Mouse (Mus musculus): ENCODE data around the gene Slc30a2. TPM values are rescaled to one million over a fixed set of nuclear protein-coding genes. Genes with fewer than 3 reads are reported as not detected.
A peak's percentile ranks its signal among the peaks of the same experiment; 100 is the strongest.

The Slc30a2 gene
- polyA plus RNA-seq, 1 experiment from 2014 or later: 0.23 TPM

DNA sequence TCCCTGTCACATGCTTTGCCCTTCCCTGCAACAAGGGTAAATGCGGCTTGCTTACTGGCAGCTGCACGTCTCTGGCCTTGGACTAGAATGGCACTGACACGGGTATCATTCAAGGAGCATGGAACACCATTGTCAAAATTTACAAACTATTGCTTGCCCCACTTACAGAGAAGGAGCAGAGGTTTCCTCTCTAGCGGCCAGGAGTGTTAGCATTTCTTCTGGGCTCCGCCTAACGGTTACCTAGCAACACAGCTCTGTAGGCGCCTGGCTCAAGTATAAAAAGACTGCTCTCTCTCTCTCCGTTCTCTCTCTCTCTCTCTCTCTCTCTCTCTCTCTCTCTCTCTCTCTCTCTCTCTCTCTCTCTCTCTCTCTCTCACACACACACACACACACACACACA, 49.6 kb downstream of the Slc30a2 start:
- Histone ChIP-seq H3K4me1 (peaks cover 20% of the 10 kb centered on the region), H3K9ac (no peak overlapping the region), H3K4me2 (no peak overlapping the region), H3K4me3 (no peak overlapping the region), H3K27ac (peak overlapping the region; percentile 48; the same call in 1 of the 2 replicates), H3K36me3 (replicated peaks) (no peaks in the 10 kb centered on the region), H3K27me3 (replicated peaks) (no peaks in the 10 kb centered on the region), H3K9me3 (no peaks in the 10 kb centered on the region)
- WGBS: 11% methylated on average over 8 of the region's 8 CpGs
- ATAC-seq (replicated peaks): no peak

DNA sequence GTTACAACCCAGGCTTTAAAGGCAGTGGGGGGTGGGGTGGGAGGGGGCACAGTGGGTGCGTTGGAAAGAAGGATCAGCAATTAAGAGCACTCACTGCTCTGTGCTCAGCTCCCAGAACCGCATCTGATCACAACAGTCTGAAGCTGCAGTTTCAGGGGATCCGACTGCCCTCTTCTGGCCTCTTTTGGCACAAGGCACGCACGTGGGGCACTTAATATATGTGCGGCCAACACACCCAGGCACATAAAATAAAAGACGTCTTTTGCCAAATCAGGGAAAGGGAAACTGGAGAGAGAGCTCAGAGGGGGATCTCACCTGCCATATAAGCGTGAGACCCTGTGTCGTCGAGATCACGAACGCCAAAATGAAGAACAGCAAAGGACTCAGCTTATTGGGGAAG, 50.0 kb downstream of the Slc30a2 start:
- H3K4me2 ChIP-seq: no peak overlapping the region
- H3K4me3 ChIP-seq: no peak overlapping the region
- no peak for ATAC-seq (replicated peaks)
- H3K4me1 ChIP-seq: peaks cover 20% of the 10 kb centered on the region
- H3K36me3 ChIP-seq (replicated peaks): no peaks in the 10 kb centered on the region
- no peaks in the 10 kb centered on the region for H3K27me3 ChIP-seq (replicated peaks)
- no peaks in the 10 kb centered on the region for H3K9me3 ChIP-seq
- no peak overlapping the region for H3K9ac ChIP-seq
- H3K27ac ChIP-seq: 0 out of 2 replicates have a peak overlapping the region, but pooled peaks have one; percentile 34
- WGBS: 15% methylated on average over 12 of the region's 12 CpGs

DNA sequence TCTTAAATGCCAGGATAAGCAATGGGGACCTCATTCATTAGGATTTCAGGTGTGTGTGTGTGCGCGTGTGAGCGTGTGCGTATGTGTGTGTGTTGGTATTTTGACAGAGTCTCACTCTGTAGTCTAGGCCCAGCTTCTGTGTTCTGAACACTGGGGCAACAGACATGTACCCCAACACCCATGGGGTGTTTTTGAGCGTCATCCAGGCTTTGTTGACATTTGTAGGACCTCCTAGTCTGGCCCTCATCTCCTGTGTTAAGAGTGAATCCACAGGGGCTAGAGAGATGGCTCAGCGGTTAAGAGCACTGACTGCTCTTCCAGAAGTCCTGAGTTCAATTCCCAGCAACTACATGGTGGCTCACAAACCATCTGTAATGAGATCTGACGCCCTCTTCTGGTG, 52.2 kb downstream of the Slc30a2 start:
- Histone ChIP-seq H3K36me3 (replicated peaks) (no peaks in the 10 kb centered on the region), H3K4me2 (peak overlapping the region; percentile 63; the same call in 1 of the 2 replicates), H3K4me1 (peaks cover 26% of the 10 kb centered on the region), H3K4me3 (no peak overlapping the region), H3K27ac (peak overlapping the region; percentile 89), H3K9ac (no peak overlapping the region), H3K9me3 (no peaks in the 10 kb centered on the region), H3K27me3 (replicated peaks) (no peaks in the 10 kb centered on the region)
- ATAC-seq (replicated peaks): no peak
- WGBS: 91% methylated on average over 7 of the region's 7 CpGs

DNA sequence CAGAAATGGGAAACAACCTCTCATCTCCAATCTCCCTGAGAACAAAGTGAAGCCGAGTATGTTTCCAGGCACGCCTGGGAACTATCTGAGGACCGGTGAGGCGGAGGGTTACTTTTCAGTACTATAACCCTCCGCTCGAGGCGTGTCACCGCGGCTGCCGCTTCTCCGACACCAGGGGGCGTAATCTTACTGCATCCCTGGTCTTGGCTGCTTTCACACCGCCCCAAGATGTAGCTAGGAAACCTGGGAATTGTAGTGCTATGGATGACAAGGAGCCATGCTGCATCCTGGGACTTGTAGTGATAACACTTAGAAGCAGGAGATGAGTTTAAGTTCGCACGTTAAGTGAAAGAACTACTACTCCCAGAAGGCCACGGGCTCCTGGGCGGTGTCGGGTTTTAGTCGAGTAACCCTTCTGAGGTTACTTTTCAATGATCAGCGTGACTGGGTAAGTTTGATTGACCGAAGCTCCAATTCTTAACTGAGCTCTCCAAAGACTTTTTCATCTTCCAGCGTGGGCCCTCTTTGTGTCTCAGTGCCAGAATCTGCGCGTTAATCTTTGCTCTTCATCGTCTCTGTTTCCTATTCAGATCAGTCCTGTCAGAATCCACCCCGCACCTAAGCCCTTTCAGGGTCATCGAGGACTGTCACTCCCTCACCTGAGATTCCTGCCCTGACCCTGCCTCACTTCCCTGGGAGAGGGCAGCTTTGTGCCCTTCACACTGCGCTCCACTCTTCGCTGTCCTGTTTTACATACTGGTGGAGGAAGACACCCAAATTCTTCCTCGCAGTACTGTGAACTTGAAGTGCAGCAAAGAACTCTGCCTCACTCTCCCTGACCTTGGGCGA, 53.2 kb downstream of the Slc30a2 start, which contains the start of gene Pafah2:
TSS of gene Pafah2 (plus strand) at position 344 of the 849 bp plus-strand sequence.
- no peaks in the 10 kb centered on the region for H3K27me3 ChIP-seq (replicated peaks)
- peak within 1 kb of the TSS; percentile 51 for H3K4me3 ChIP-seq
- peaks cover 36% of the 10 kb centered on the region for H3K4me1 ChIP-seq
- H3K27ac ChIP-seq: peak within 1 kb of the TSS; percentile 89
- peak within 1 kb of the TSS; percentile 58 for H3K9ac ChIP-seq
- H3K36me3 ChIP-seq (replicated peaks): no peaks in the 10 kb centered on the region
- peak; percentile 97 for ATAC-seq (replicated peaks)
- WGBS: under 1% methylated on average over 31 of the region's 31 CpGs
- no peaks in the 10 kb centered on the region for H3K9me3 ChIP-seq
- H3K4me2 ChIP-seq: peak within 1 kb of the TSS; percentile 90

DNA sequence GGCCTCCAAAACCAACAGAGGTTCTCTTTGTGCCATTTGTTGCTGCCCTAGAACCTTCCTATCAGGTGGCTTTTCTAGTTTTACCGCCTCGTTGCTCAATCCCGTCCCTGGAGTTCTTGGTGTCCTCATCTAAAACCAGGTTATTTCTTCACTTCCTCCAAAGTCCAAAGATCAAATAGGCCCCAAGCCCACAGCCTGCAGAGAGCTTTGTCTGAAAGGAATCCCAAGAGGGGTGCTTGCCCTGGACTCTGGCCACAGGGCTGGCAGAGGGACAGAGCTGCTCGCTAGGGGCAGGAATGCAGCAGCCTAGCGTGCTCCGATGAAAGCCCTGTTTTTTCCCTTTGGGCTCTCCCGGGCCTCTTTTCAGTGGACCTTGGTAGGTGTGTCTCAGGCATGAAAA, 54.1 kb downstream of the Slc30a2 start:
- H3K4me3 ChIP-seq: 0 out of 2 replicates have a peak overlapping the region, but pooled peaks have one; percentile 3
- H3K27ac ChIP-seq: peak overlapping the region; percentile 19; the same call in 1 of the 2 replicates
- H3K36me3 ChIP-seq (replicated peaks): no peaks in the 10 kb centered on the region
- H3K4me2 ChIP-seq: peak overlapping the region; percentile 90
- no peaks in the 10 kb centered on the region for H3K9me3 ChIP-seq
- WGBS: 23% methylated on average over 7 of the region's 7 CpGs
- ATAC-seq (replicated peaks): no peak
- H3K9ac ChIP-seq: no peak overlapping the region
- H3K27me3 ChIP-seq (replicated peaks): no peaks in the 10 kb centered on the region
- peaks cover 45% of the 10 kb centered on the region for H3K4me1 ChIP-seq

DNA sequence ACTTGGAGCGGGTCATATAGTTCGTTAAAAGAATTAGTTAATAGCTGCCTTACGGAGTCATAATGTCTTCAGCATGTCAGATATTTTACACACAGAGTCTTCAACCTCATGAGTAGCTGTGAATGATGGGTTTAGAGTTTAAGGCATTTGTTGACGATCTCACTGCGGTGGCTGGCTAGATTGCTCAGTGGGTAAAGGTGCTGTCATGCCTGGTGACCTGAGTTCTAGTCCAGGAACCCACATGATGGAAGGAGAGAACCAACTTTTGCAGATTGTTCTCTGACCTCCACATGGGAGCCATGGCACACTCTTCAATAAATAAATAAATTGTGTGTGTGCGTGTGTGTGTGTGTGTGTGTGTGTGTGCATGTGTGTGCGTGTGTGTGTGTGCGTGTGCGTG, 54.8 kb downstream of the Slc30a2 start:
- no peak overlapping the region for H3K27ac ChIP-seq
- H3K4me3 ChIP-seq: no peak overlapping the region
- no peaks in the 10 kb centered on the region for H3K36me3 ChIP-seq (replicated peaks)
- ATAC-seq (replicated peaks): no peak
- WGBS: 92% methylated on average over 9 of the region's 9 CpGs
- H3K27me3 ChIP-seq (replicated peaks): no peaks in the 10 kb centered on the region
- peaks cover 42% of the 10 kb centered on the region for H3K4me1 ChIP-seq
- no peaks in the 10 kb centered on the region for H3K9me3 ChIP-seq
- no peak overlapping the region for H3K4me2 ChIP-seq
- no peak overlapping the region for H3K9ac ChIP-seq

DNA sequence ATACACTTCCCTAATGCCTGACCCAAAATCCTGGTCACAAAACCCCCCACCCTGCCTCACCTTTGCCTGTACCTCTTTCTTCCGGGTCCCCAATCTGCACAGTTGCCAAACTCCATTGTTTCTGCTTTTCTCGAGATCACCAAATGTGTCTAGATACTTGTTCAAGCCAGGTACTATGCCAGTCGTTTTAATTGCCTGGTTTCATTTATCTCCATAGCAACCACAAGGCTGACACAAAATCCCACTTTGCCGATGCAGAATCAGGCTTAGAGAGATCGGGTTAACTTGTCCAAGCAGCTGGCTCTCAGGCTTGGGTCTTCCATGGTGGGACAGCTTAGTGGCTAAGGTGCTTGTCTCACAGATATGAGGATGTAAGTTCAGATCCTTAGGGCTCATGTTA, 57.2 kb downstream of the Slc30a2 start:
- H3K9ac ChIP-seq: no peak overlapping the region
- peak overlapping the region; percentile 41 for H3K4me3 ChIP-seq

DNA sequence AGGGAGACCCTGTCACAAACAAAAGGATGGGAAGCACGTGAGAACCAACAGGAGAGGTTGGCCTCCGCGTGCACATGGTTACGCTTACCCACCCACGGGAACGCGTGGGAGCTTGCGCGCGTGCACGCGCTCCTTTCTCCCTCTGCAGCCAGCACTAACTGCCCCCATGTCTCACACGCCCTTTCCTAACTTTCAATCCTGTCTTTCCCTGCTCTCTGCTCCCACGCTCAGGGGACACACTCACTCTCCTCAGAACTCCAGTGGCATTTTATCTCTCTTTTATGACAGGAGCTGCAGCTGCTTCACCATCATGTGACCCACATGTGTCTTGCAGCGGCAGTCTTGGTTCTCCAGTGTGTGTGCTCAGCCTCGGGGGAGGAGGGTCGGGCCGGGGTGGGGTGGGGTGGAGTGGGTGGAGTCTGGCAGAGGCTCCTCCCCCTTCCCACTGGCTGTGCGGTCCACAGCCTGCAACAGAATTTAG, 58.2 kb downstream of the Slc30a2 start:
- H3K4me1 ChIP-seq: peaks cover 48% of the 10 kb centered on the region
- peak overlapping the region; percentile 60 for H3K9ac ChIP-seq
- H3K27me3 ChIP-seq (replicated peaks): no peaks in the 10 kb centered on the region
- 7% methylated on average over 19 of the region's 19 CpGs for WGBS
- peak overlapping the region; percentile 88 for H3K27ac ChIP-seq
- peak overlapping the region; percentile 78 for H3K4me2 ChIP-seq
- H3K4me3 ChIP-seq: peak overlapping the region; percentile 41
- no peaks in the 10 kb centered on the region for H3K9me3 ChIP-seq
- H3K36me3 ChIP-seq (replicated peaks): no peaks in the 10 kb centered on the region
- peak; percentile 85 for ATAC-seq (replicated peaks)

More for the DNA sequence above, 57.2 kb downstream of the Slc30a2 start:
- Histone ChIP-seq H3K27ac (peak overlapping the region; percentile 88), H3K27me3 (replicated peaks) (no peaks in the 10 kb centered on the region), H3K4me2 (peak overlapping the region; percentile 78), H3K4me1 (peaks cover 51% of the 10 kb centered on the region), H3K36me3 (replicated peaks) (no peaks in the 10 kb centered on the region), H3K9me3 (no peaks in the 10 kb centered on the region)
- WGBS: 21% methylated on average over 5 of the region's 5 CpGs
- ATAC-seq (replicated peaks): no peak

DNA sequence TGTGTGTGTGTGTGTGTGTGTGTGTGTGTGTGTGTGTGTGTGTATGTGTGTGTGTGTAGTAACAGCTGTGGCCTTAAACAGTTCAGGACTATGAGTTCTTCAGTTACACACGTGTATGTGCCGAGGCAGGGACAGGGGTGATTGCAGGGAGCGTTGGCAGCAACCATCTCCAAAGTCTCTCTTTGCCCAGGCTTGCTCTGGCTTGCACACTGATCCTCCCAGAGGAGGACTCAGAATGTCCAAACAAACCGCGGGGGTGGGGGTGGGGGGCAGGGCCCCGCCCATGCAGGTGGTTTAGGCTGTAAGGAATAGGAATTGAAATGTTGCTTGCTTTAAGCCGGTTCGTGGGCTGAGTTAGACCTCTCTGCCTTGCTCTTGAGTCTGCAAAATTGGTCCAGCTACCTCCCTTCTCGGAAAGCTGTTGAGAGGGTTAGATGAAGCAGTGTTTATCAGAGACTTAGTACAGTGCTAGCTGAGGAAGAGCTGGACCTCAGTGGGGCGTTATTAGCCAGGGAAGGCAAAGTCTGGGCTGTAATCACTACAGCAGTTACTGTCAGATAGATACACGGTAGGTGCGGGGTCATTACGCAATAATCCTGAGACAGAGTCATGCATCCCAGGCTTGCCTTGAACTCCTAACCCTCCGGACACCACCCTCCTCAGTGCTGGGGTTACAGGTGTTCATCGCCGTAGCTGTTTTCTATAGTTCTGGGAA, 59.0 kb downstream of the Slc30a2 start:
- peaks cover 44% of the 10 kb centered on the region for H3K4me1 ChIP-seq
- H3K4me2 ChIP-seq: peak overlapping the region; percentile 78
- H3K27ac ChIP-seq: peak overlapping the region; percentile 88
- H3K36me3 ChIP-seq (replicated peaks): no peaks in the 10 kb centered on the region
- H3K27me3 ChIP-seq (replicated peaks): no peaks in the 10 kb centered on the region
- peak; percentile 38 for ATAC-seq (replicated peaks)
- peak overlapping the region; percentile 41; the same call in 1 of the 2 replicates for H3K4me3 ChIP-seq
- H3K9ac ChIP-seq: no peak overlapping the region; the same call in 1 of the 2 replicates
- 68% methylated on average over 16 of the region's 16 CpGs for WGBS
- H3K9me3 ChIP-seq: no peaks in the 10 kb centered on the region

DNA sequence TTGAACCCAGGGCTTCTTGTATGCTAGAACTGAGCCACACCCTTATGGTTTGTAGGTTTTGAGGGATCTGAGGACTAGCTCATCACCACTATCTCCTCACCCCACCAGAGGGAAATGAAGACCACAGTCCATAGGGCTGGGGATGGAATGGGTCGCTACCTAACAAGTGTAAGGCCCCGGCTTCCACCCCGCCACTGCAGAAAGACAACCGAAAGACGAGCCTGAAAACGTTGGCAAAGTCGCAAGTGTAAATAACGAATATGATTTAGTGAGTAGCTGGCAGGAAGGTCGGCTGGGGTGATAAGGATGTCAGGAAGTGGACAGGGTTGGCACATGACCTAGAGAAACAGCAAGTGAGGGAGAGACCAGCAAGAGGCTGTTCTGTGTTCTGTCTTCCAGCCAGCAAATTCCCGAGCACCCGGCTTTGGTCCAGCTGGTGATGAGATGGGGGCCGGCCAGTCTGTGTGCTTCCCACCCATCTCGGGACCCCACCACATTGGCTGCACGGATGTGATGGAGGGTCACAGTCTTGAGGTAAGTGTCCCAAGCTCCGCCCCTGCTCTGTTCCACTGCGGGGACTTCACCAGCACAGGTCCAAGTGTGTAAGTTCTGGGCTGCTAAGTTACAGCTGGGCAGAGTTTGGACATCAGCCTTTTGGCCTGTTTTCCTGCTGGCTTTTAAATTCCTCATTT, 59.7 kb downstream of the Slc30a2 start:
- 84% methylated on average over 16 of the region's 16 CpGs for WGBS
- Histone ChIP-seq H3K4me3 (no peak overlapping the region), H3K4me1 (peaks cover 39% of the 10 kb centered on the region), H3K36me3 (replicated peaks) (no peaks in the 10 kb centered on the region), H3K9ac (no peak overlapping the region), H3K9me3 (no peaks in the 10 kb centered on the region), H3K4me2 (no peak overlapping the region), H3K27ac (no peak overlapping the region), H3K27me3 (replicated peaks) (no peaks in the 10 kb centered on the region)
- no peak for ATAC-seq (replicated peaks)

DNA sequence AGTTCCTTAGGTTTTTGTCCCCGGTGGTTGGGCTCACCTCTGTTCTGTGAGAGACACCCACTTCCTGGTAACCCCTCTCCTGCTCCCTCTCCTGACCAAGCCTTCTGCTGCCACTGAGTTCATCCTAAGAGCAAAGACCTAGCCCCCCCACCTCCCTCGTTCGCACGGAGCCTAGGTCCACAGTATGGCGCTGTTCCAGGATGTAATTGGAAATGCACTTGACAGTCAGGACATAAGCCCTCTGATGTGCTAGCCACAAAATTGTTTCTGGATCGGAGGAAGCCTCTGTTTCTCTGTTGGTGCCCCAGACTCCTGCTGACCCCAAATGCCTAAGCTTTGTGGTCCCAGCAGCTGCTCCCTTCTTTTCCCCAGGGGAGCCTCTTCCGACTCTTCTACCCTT, 60.7 kb downstream of the Slc30a2 start:
- Histone ChIP-seq H3K4me3 (no peak overlapping the region), H3K9ac (no peak overlapping the region), H3K4me2 (no peak overlapping the region), H3K36me3 (replicated peaks) (no peaks in the 10 kb centered on the region), H3K27ac (no peak overlapping the region), H3K27me3 (replicated peaks) (no peaks in the 10 kb centered on the region), H3K9me3 (no peaks in the 10 kb centered on the region), H3K4me1 (peaks cover 39% of the 10 kb centered on the region)
- 41% methylated on average over 7 of the region's 7 CpGs for WGBS
- ATAC-seq (replicated peaks): no peak

Data from midbrain, embryonic 15.5 days (tissue).